Mouse (Mus musculus): Measurements from ENCODE around the gene Kansl2. TPM values are rescaled to one million over a fixed set of nuclear protein-coding genes. Genes with fewer than 3 reads are reported as not detected.

Gene Kansl2
- polyA plus RNA-seq, 1 experiment from 2014 or later, result 175 TPM

DNA sequence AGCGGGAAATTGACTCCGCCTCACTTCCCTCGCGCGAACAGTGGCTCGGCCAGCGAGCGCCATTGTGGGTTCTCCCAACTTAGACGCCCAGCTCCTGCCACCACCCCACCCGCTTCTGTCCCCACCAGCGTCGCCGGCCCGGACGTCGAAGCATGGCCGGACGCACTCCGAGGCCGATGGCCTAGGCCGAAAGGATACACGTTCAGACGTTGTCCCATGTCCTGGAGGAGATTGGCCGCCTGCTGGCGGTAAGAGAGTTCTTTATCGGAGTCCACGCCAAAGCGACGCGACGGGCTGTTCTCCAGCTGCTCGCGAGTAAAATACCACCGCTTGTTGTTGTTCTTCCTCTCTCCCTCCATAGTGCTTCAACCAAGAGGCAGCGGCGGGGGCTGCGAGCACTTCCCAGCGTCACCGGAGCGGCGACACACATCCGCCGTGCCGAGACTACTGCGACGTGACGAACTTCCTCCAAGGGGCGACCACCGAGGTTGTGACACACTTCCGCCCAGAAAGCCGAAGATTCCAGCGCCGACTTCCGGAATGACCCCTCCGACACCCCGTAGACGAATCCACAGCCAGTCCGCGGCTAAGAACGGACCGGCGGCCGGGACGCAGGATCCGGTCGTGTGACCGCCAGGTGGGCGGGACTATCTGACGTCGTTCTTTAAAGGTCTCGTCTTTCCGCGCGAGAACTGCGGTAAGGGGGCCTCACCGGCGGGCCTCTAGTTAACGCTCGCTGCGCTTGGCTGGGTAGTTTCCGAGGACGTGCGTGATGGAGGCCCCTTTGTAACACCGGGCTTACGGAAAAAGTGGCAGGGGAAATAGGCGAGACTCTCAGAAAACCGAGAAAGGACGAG is 33.4 kb upstream of the Kansl2 start:
- Histone ChIP-seq H3K27ac (peak overlapping the region; percentile 95), H3K9me3 (no peaks in the 10 kb centered on the region), H3K4me1 (peaks cover 23% of the 10 kb centered on the region), H3K4me2 (replicated peaks) (peak overlapping the region; percentile 90), H3K36me3 (peaks cover 18% of the 10 kb centered on the region), H3K4me3 (peak overlapping the region; percentile 83), H3K9ac (peak overlapping the region; percentile 93), H3K27me3 (no peaks in the 10 kb centered on the region)
- peak; percentile 94 for ATAC-seq (ENCODE audit: insufficient number of reproducible peaks, insufficient read depth, low FRiP score, low TSS enrichment)
- under 1% methylated on average over 88 of the region's 88 CpGs for WGBS

DNA sequence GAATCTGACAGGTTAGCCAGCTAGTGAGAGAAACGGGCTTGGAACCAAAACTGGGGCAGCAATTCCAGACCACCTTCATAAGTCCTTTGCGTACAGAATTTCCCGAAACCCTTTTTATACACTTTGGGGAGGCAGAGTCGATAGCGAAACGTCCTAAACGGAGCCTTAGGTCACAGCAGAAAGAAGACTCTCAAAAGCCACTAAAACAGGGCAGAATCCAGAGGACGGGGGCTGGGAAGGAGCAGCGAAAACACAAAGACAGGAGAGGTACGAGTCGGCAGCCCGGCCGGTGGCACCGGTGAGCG is 32.9 kb upstream of the Kansl2 start:
- Histone ChIP-seq H3K9ac (peak overlapping the region; percentile 93), H3K36me3 (peaks cover 18% of the 10 kb centered on the region), H3K9me3 (no peaks in the 10 kb centered on the region), H3K27me3 (no peaks in the 10 kb centered on the region), H3K4me1 (peaks cover 23% of the 10 kb centered on the region), H3K4me3 (peak overlapping the region; percentile 83), H3K27ac (peak overlapping the region; percentile 94), H3K4me2 (replicated peaks) (peak overlapping the region; percentile 90)
- WGBS, result under 1% methylated on average over 15 of the region's 15 CpGs
- no peak for ATAC-seq (ENCODE audit: insufficient number of reproducible peaks, insufficient read depth, low FRiP score, low TSS enrichment)

- Histone ChIP-seq H3K27me3 (no peaks in the 10 kb centered on the region), H3K9ac (no peak overlapping the region), H3K4me1 (no peaks in the 10 kb centered on the region), H3K36me3 (peaks cover 58% of the 10 kb centered on the region), H3K9me3 (no peaks in the 10 kb centered on the region), H3K27ac (no peak overlapping the region), H3K4me3 (no peak overlapping the region), H3K4me2 (replicated peaks) (no peak overlapping the region)
- ATAC-seq (ENCODE audit: insufficient number of reproducible peaks, insufficient read depth, low FRiP score, low TSS enrichment), result no peak
- WGBS, result 86% methylated on average over 5 of the region's 5 CpGs
These were observed 23.1 kb upstream of the Kansl2 start for GRCm38 (mm10) chr15:98557186-98557585.

DNA sequence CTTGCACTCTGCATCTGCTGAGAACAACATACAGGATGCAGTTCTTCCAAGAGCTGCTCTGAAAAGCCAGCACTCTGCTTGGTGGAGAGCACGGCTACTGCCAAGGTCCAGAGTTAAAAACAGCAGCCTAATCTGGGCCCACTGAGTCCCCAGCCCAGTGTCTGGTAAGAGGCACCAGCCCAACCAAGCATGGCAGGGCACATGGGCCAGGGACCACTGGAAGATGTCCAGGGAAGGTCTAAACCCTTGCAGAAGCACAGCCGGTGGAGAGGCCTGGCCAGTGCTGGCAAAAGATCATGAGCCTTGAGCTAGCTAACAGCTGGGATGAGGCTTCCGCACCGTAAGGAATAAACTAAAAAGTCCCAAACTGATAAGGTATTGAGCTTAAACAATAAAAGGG is 21.8 kb upstream of the Kansl2 start:
- Histone ChIP-seq H3K4me3 (no peak overlapping the region), H3K36me3 (peaks cover 66% of the 10 kb centered on the region)
- ATAC-seq (ENCODE audit: insufficient number of reproducible peaks, insufficient read depth, low FRiP score, low TSS enrichment), result no peak

GRCm38 (mm10) chr15:98552758-98553157 is 18.7 kb upstream of the Kansl2 start:
- WGBS, result 85% methylated on average over 2 of the region's 2 CpGs
- H3K9me3 ChIP-seq, result no peaks in the 10 kb centered on the region
- H3K4me1 ChIP-seq, result no peaks in the 10 kb centered on the region
- H3K4me2 ChIP-seq (replicated peaks), result no peak overlapping the region
- H3K36me3 ChIP-seq, result peaks cover 64% of the 10 kb centered on the region
- H3K9ac ChIP-seq, result no peak overlapping the region
- H3K27me3 ChIP-seq, result no peaks in the 10 kb centered on the region
- no peak overlapping the region for H3K4me3 ChIP-seq
- no peak for ATAC-seq (ENCODE audit: insufficient number of reproducible peaks, insufficient read depth, low FRiP score, low TSS enrichment)
- no peak overlapping the region for H3K27ac ChIP-seq

More for the DNA sequence above, 21.8 kb upstream of the Kansl2 start:
- Histone ChIP-seq H3K4me2 (replicated peaks) (no peak overlapping the region), H3K9me3 (no peaks in the 10 kb centered on the region), H3K27me3 (no peaks in the 10 kb centered on the region), H3K27ac (no peak overlapping the region), H3K4me1 (no peaks in the 10 kb centered on the region), H3K9ac (no peak overlapping the region)
- WGBS, result 97% methylated on average over 4 of the region's 4 CpGs

DNA sequence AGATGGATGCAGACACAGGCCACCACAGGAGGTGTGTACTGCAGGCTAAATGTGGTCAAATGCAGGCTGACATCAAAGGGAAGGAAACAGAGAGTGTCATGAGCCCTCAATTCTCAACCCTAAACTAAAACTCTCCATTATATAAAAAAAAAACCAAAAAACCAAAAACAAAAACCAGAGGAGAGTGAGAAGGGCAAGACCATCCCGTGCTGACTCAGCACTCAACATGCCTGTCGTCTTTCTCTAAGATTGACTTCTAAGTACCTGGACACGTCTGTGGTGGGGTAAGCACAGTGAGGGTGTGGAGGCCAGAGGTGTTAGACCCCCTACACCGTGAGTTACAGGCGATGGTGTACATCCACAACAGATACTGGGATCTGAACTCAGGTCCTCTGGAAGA is 12.8 kb upstream of the Kansl2 start:
- Histone ChIP-seq H3K4me3 (no peak overlapping the region), H3K27me3 (no peaks in the 10 kb centered on the region), H3K9me3 (no peaks in the 10 kb centered on the region), H3K9ac (no peak overlapping the region), H3K27ac (no peak overlapping the region), H3K36me3 (peaks cover 81% of the 10 kb centered on the region), H3K4me2 (replicated peaks) (no peak overlapping the region), H3K4me1 (no peaks in the 10 kb centered on the region)
- 91% methylated on average over 5 of the region's 5 CpGs for WGBS
- ATAC-seq (ENCODE audit: insufficient number of reproducible peaks, insufficient read depth, low FRiP score, low TSS enrichment), result no peak

DNA sequence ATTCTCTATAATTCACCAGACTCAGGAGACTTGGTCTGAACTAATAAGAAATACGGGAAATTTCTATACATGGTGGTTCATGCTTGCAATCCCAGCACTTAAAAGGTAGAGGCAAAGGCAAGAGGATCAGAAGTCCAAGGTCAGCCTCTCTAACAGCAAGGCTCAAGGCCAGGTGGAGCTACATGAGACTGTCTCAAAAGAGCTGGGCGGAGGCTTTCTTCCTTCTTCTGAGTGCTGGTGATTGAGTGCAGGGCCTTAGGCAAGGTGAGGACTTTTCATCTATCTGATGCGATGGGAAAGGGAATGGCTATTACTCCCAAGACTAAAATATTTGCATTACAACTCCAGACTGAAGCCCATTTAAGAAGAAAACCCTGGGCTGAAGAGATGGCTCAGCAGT is 11.1 kb upstream of the Kansl2 start:
- Histone ChIP-seq H3K4me2 (replicated peaks) (no peak overlapping the region), H3K4me1 (no peaks in the 10 kb centered on the region), H3K4me3 (no peak overlapping the region), H3K9me3 (no peaks in the 10 kb centered on the region), H3K9ac (no peak overlapping the region), H3K27ac (no peak overlapping the region), H3K27me3 (no peaks in the 10 kb centered on the region), H3K36me3 (peaks cover 67% of the 10 kb centered on the region)
- no peak for ATAC-seq (ENCODE audit: insufficient number of reproducible peaks, insufficient read depth, low FRiP score, low TSS enrichment)
- 95% methylated on average over 3 of the region's 3 CpGs for WGBS

- H3K36me3 ChIP-seq, result peaks cover 63% of the 10 kb centered on the region
- WGBS, result 86% methylated on average over 4 of the region's 4 CpGs
These were observed 9.3 kb upstream of the Kansl2 start for GRCm38 (mm10) chr15:98543341-98543740.

GRCm38 (mm10) chr15:98541064-98541463 is 7.0 kb upstream of the Kansl2 start:
- no peak for ATAC-seq (ENCODE audit: insufficient number of reproducible peaks, insufficient read depth, low FRiP score, low TSS enrichment)
- no peak overlapping the region for H3K27ac ChIP-seq
- no peaks in the 10 kb centered on the region for H3K27me3 ChIP-seq
- no peak overlapping the region for H3K4me3 ChIP-seq
- no peaks in the 10 kb centered on the region for H3K4me1 ChIP-seq
- no peak overlapping the region for H3K4me2 ChIP-seq (replicated peaks)
- 93% methylated on average over 6 of the region's 6 CpGs for WGBS
- H3K9ac ChIP-seq, result no peak overlapping the region
- H3K9me3 ChIP-seq, result no peaks in the 10 kb centered on the region
- H3K36me3 ChIP-seq, result peaks cover 51% of the 10 kb centered on the region

More at GRCm38 (mm10) chr15:98543341-98543740, 9.3 kb upstream of the Kansl2 start:
- Histone ChIP-seq H3K4me2 (replicated peaks) (no peak overlapping the region), H3K9me3 (no peaks in the 10 kb centered on the region), H3K4me1 (no peaks in the 10 kb centered on the region), H3K4me3 (no peak overlapping the region), H3K9ac (no peak overlapping the region), H3K27ac (no peak overlapping the region), H3K27me3 (no peaks in the 10 kb centered on the region)
- no peak for ATAC-seq (ENCODE audit: insufficient number of reproducible peaks, insufficient read depth, low FRiP score, low TSS enrichment)

GRCm38 (mm10) chr15:98537923-98538322 is 3.9 kb upstream of the Kansl2 start:
- Histone ChIP-seq H3K4me3 (no peak overlapping the region), H3K9me3 (no peaks in the 10 kb centered on the region), H3K36me3 (peaks cover 20% of the 10 kb centered on the region; the same call in 1 of the 2 replicates), H3K27ac (no peak overlapping the region), H3K4me1 (no peaks in the 10 kb centered on the region), H3K27me3 (no peaks in the 10 kb centered on the region), H3K9ac (no peak overlapping the region), H3K4me2 (replicated peaks) (no peak overlapping the region)
- ATAC-seq (ENCODE audit: insufficient number of reproducible peaks, insufficient read depth, low FRiP score, low TSS enrichment), result no peak
- WGBS, result 72% methylated on average over 4 of the region's 4 CpGs

DNA sequence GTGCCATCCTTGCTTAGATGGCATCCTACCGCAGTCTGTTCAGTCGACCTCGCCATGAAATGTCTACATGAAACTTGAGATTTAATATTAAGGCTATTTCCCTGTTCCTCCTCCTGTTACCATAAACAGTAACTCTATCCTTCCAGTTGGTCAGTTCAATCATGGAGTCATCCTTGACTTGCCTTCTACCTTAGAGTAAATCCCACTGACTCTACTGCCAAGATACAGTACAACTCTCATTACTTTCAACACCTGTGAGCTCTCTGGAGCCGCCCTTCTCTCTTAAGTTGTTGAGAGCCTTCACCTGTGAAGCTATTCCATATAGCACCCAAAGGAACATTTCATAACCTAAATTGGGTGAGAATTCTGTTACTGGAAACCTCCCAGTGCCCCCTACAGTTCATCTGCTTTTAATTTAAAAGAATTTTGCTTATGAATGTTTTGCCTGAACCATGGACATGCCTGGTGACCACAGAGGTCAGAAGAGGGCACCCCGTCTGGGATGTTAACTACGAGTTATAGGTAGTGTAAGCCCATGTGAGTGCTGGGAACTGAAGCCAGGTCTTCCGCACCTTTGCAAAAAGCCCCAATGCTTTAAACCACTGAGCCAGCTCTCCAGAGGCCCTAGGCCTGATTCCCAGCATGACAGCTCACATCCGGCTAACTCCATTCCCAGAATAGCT is 2.9 kb upstream of the Kansl2 start:
- Histone ChIP-seq H3K36me3 (peaks cover 12% of the 10 kb centered on the region; the same call in 1 of the 2 replicates), H3K27ac (no peak overlapping the region), H3K4me2 (replicated peaks) (no peak overlapping the region), H3K4me1 (peaks cover 5% of the 10 kb centered on the region; the same call in 1 of the 2 replicates), H3K9ac (no peak overlapping the region), H3K4me3 (no peak overlapping the region), H3K27me3 (no peaks in the 10 kb centered on the region), H3K9me3 (no peaks in the 10 kb centered on the region)
- 82% methylated on average over 8 of the region's 8 CpGs for WGBS
- no peak for ATAC-seq (ENCODE audit: insufficient number of reproducible peaks, insufficient read depth, low FRiP score, low TSS enrichment)

GRCm38 (mm10) chr15:98535921-98536320 is 1.9 kb upstream of the Kansl2 start:
- Histone ChIP-seq H3K27me3 (no peaks in the 10 kb centered on the region), H3K9me3 (no peaks in the 10 kb centered on the region), H3K4me3 (no peak overlapping the region), H3K4me2 (replicated peaks) (no peak overlapping the region), H3K9ac (no peak overlapping the region), H3K27ac (no peak overlapping the region), H3K4me1 (peaks cover 5% of the 10 kb centered on the region; the same call in 1 of the 2 replicates), H3K36me3 (peaks cover 19% of the 10 kb centered on the region)
- no peak for ATAC-seq (ENCODE audit: insufficient number of reproducible peaks, insufficient read depth, low FRiP score, low TSS enrichment)
- 83% methylated on average over 4 of the region's 4 CpGs for WGBS

All from embryonic facial prominence, embryonic 12.5 days (tissue).